Mouse (Mus musculus) limb, embryonic 14.5 days (tissue): ENCODE measurements around the gene Tnfrsf1a. TPM values are rescaled to one million over a fixed set of nuclear protein-coding genes. Genes with fewer than 3 reads are reported as not detected.

Experiments
- ATAC-seq: fragments of 200-750 bp; cut with Nextera tagmentation; 2 replicates; pipeline ENCODE4 v1.8.0; 2017; ENCODE audit warnings: low read depth, moderate number of reproducible peaks, moderate TSS enrichment; ENCODE audit not compliant: low FRiP score
- DNase-seq: peaks from one replicate; pipeline ENCODE4 v3.0.0-alpha.2; 2015; ENCODE audit warnings: low spot score
- H3K27ac ChIP-seq: fragments of 300-500 bp; sonication (generic); replicated peaks from 2 replicates; pipeline ENCODE4 v1.5.1; 2014; ENCODE audit warnings: low read depth, mild to moderate bottlenecking, low read length, moderate library complexity, mixed read lengths
- H3K27me3 ChIP-seq: fragments of 300-500 bp; sonication (generic); 2 replicates; pipeline ENCODE4 v1.6.1; 2014; ENCODE audit warnings: low read length, mixed read lengths; ENCODE audit not compliant: control insufficient read depth, insufficient read depth
- H3K36me3 ChIP-seq: fragments of 300-500 bp; sonication (generic); 2 replicates; pipeline ENCODE4 v1.6.1; 2014; ENCODE audit warnings: mild to moderate bottlenecking, low read length, moderate library complexity, mixed read lengths; ENCODE audit not compliant: control insufficient read depth, insufficient read depth
- H3K4me1 ChIP-seq: fragments of 300-500 bp; sonication (generic); 2 replicates; pipeline ENCODE4 v1.6.1; 2014; ENCODE audit warnings: antibody characterized with exemption, low read length, mixed read lengths; ENCODE audit not compliant: control insufficient read depth, insufficient read depth
- H3K4me2 ChIP-seq: fragments of 300-500 bp; sonication (generic); replicated peaks from 2 replicates; pipeline ENCODE4 v1.6.1; 2014; ENCODE audit warnings: low read depth, mild to moderate bottlenecking, low read length, moderate library complexity; ENCODE audit not compliant: severe bottlenecking
- H3K4me3 ChIP-seq: fragments of 300-500 bp; sonication (generic); replicated peaks from 2 replicates; pipeline ENCODE4 v1.5.1; 2014; ENCODE audit warnings: low read length
- H3K9ac ChIP-seq: fragments of 300-500 bp; sonication (generic); 2 replicates; pipeline ENCODE4 v1.6.1; 2014; ENCODE audit warnings: mild to moderate bottlenecking, low read depth, low read length, moderate library complexity; ENCODE audit not compliant: severe bottlenecking
- H3K9me3 ChIP-seq: fragments of 300-500 bp; sonication (generic); 2 replicates; pipeline ENCODE4 v1.6.1; 2016; ENCODE audit warnings: low read length; ENCODE audit not compliant: control insufficient read depth
- POLR2A ChIP-seq: fragments of 200-500 bp; IDR thresholded peaks from 2 replicates; pipeline ENCODE4 v1.8.0; 2012; ENCODE audit warnings: inconsistent platforms, mild to moderate bottlenecking, moderate library complexity, borderline replicate concordance; ENCODE audit not compliant: insufficient read depth, insufficient read length; ENCODE audit errors: extremely low read depth
- WGBS: fragments of 180-500 bp; shearing (Covaris S2); extraction: QIAGEN DNeasy Blood & Tissue Kit; methylation state at CpG from one replicate; pipeline ENCODE4 v1.1.7; 2014; 5-methylcytosine and 5-hydroxymethylcytosine counted together
- polyA plus RNA-seq, 2 experiments: library from polyadenylated mRNA; depleted of rRNA in 1 of 2; stranded (reverse) in 1 of 2; unstranded in 1 of 2; fragments of >200 nt; fragmentation: Nextera tagmentation in 1 of 2; extraction: Ambion mirVana in 1 of 2; gene quantifications; 2 replicates each; pipeline versions ENCODE4 v1.2.1 to v1.2.3; 2012 to 2014

Gene Tnfrsf1a
- polyA plus RNA-seq, 2 experiments = 85.6 to 88.8 TPM

DNA sequence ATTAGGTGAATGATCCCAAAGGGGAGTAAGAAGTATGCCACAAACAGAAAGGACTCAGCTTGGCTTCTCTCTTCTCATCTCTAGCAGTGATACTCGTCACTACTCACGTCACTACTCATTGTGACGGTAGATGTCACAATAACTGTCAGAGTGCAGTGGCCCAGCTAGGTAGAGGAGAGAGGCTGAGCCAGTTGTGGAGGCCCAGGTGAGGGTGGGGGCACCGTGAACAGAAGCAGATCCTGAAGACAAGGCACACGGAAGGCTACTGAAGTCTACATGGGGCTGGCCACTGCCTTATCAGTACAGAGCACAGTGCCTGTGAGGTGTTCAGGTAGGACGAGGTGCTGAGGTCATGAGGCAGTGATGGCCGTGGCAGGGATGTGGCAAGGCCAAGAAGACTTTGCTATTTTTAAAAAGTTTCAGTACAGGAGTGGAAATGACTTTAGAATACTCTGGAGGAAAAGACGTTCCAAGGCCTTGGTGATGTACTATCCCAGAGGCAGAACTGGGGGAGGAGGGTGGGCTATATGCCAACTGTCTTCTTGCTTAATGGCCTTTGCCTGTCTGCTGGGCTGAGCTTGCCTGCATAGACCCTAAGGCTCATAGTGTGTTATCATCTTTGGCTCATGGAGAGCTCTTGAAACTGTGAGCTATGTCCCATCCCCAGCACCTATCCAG lies 2.3 kb downstream of the Tnfrsf1a start:
- DNase-seq = no peak
- TF ChIP-seq POLR2A = no peak
- peak overlapping the region; percentile 70 for H3K4me3 ChIP-seq
- H3K9me3 ChIP-seq = no peaks in the 10 kb centered on the region
- peak overlapping the region; percentile 38 for H3K9ac ChIP-seq
- peaks cover 55% of the 10 kb centered on the region for H3K4me1 ChIP-seq
- no peak overlapping the region for H3K27ac ChIP-seq
- H3K27me3 ChIP-seq = no peaks in the 10 kb centered on the region
- H3K4me2 ChIP-seq = peak overlapping the region; percentile 65
- H3K36me3 ChIP-seq = no peaks in the 10 kb centered on the region
- WGBS = 70% methylated on average over 8 of the region's 8 CpGs
- ATAC-seq = no peak

DNA sequence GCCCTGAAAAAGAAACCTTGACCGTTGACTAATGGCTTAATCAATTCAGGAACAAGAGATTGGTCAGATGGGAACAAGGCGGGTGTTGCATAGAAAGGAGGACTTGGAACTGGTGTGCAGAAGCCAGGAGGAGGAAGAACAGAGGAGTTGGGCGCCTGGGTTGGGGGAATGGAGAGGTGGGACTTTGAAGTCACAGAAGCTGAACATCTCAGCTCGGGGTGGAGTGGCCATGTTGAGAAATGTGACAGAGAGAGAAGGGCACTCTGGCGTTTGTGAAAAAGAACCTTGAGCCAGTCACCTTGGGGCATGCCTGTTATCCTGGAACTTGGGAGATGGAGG lies 2.9 kb downstream of the Tnfrsf1a start:
- peaks cover 2% of the 10 kb centered on the region; the same call in 1 of the 2 replicates for H3K36me3 ChIP-seq
- no peak for TF ChIP-seq POLR2A
- 62% methylated on average over 5 of the region's 5 CpGs for WGBS

DNA sequence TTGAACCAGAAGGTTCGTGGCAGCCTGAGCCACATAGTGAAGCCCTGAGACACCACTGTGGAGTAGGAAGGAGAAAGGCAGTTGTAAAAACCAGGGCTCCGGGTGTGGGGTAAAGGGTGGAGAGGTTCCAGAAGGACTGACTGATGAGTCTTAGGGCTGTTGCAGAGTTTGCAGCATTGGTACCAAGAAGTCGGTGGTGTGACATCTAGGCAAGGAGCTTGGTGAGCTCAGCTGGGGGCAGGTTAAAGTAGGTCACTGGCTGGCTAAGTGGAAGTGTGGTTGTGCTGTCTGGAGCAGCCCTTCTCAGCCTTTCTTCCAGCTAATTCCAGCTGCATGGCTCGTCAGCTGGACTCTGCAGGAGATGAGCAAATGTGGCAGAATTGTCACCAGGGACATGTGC lies 3.6 kb downstream of the Tnfrsf1a start:
- Histone ChIP-seq H3K9me3 (no peaks in the 10 kb centered on the region), H3K4me1 (peaks cover 55% of the 10 kb centered on the region), H3K27ac (no peak overlapping the region), H3K36me3 (peaks cover 10% of the 10 kb centered on the region), H3K4me3 (no peak overlapping the region), H3K9ac (no peak overlapping the region), H3K27me3 (no peaks in the 10 kb centered on the region), H3K4me2 (no peak overlapping the region)
- TF ChIP-seq POLR2A = no peak
- DNase-seq = no peak
- no peak for ATAC-seq
- 32% methylated on average over 4 of the region's 4 CpGs for whole genome bisulfite sequencing

More for the DNA sequence above, 2.9 kb downstream of the Tnfrsf1a start:
- ATAC-seq (no peak), DNase-seq (no peak)
- Histone ChIP-seq H3K27me3 (no peaks in the 10 kb centered on the region), H3K4me2 (peak overlapping the region; percentile 65), H3K9me3 (no peaks in the 10 kb centered on the region), H3K9ac (no peak overlapping the region), H3K4me3 (no peak overlapping the region), H3K4me1 (peaks cover 55% of the 10 kb centered on the region), H3K27ac (no peak overlapping the region)

DNA sequence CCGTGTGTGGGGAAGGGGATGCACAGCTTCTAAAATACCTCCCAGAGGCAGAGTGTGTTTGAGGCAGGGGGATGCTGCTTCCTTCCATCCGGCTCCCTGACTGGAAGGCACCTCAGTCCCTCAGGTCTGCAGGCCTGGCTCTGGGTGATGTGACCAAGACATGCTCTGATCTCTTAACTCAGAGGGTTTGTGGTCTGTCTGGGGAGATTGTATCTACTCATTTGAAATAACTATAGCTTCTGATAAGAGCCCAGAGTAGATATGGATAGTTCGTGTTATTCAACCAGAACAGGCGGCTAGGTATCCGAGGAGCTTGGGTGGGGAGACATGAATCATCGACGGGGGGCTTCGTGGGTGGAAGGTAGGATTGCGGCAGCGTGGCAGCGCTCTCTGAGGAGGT lies 4.1 kb downstream of the Tnfrsf1a start:
- no peak overlapping the region for H3K27ac ChIP-seq
- no peak overlapping the region for H3K4me2 ChIP-seq

GRCm38 (mm10) chr6:125353655-125354054 lies 4.5 kb downstream of the Tnfrsf1a start:
- ATAC-seq (no peak), DNase-seq (no peak)
- WGBS = 63% methylated on average over 4 of the region's 4 CpGs
- H3K9ac ChIP-seq = no peak overlapping the region
- H3K4me1 ChIP-seq = peaks cover 52% of the 10 kb centered on the region
- H3K36me3 ChIP-seq = peaks cover 18% of the 10 kb centered on the region
- TF ChIP-seq POLR2A = no peak
- no peak overlapping the region for H3K27ac ChIP-seq
- H3K4me3 ChIP-seq = no peak overlapping the region
- no peaks in the 10 kb centered on the region for H3K27me3 ChIP-seq
- no peaks in the 10 kb centered on the region for H3K9me3 ChIP-seq
- no peak overlapping the region for H3K4me2 ChIP-seq

More for the DNA sequence above, 4.1 kb downstream of the Tnfrsf1a start:
- Histone ChIP-seq H3K27me3 (no peaks in the 10 kb centered on the region), H3K4me1 (peaks cover 55% of the 10 kb centered on the region), H3K36me3 (peaks cover 14% of the 10 kb centered on the region), H3K4me3 (no peak overlapping the region), H3K9ac (no peak overlapping the region), H3K9me3 (no peaks in the 10 kb centered on the region)
- DNase-seq (no peak), ATAC-seq (no peak)
- no peak for TF ChIP-seq POLR2A
- 78% methylated on average over 11 of the region's 11 CpGs for WGBS
